Mouse (Mus musculus) CH12.LX (cell line): ENCODE results near the gene Cuedc2.

Experiments
- CTCF ChIP-seq, 2 experiments: IDR thresholded peaks in 1 of 2; conservative IDR thresholded peaks in 1 of 2; 2 replicates each; pipeline ENCODE4 v1.5.1; 2011 to 2012; ENCODE audit warnings: low read depth in 2 of 2, low read length in 2 of 2, improper control_type of control experiment in 1 of 2, inconsistent platforms in 1 of 2, mild to moderate bottlenecking in 1 of 2, moderate library complexity in 1 of 2
- ELF1 ChIP-seq: IDR thresholded peaks from 2 replicates; pipeline ENCODE4 v1.6.1; 2014; ENCODE audit warnings: low read depth, mild to moderate bottlenecking, inconsistent platforms, low read length, improper control_type of control experiment
- EP300 ChIP-seq: IDR thresholded peaks from 2 replicates; pipeline ENCODE4 v1.6.1; 2011; ENCODE audit warnings: low read length, improper control_type of control experiment
- JUND ChIP-seq: conservative IDR thresholded peaks from 2 replicates; pipeline ENCODE4 v1.6.1; 2011; ENCODE audit warnings: low read depth, low read length, improper control_type of control experiment
- MAX ChIP-seq: IDR thresholded peaks from 2 replicates; pipeline ENCODE4 v1.6.1; 2011; ENCODE audit warnings: low read length, improper control_type of control experiment
- POLR2A ChIP-seq: IDR thresholded peaks from 2 replicates; pipeline ENCODE4 v1.6.1; 2011; ENCODE audit warnings: low read depth, mild to moderate bottlenecking, improper control_type of control experiment, low read length
- POLR2AphosphoS2 ChIP-seq: IDR thresholded peaks from 2 replicates; pipeline ENCODE4 v1.6.1; 2011; ENCODE audit warnings: low read depth, low read length, improper control_type of control experiment
- SIN3A ChIP-seq: IDR thresholded peaks from 2 replicates; pipeline ENCODE4 v1.6.1; 2012; ENCODE audit warnings: low read length, improper control_type of control experiment, inconsistent platforms
- ZMIZ1 ChIP-seq: IDR thresholded peaks from 2 replicates; pipeline ENCODE4 v1.6.1; 2012; ENCODE audit warnings: low read depth, mild to moderate bottlenecking, inconsistent platforms, low read length, improper control_type of control experiment

DNA sequence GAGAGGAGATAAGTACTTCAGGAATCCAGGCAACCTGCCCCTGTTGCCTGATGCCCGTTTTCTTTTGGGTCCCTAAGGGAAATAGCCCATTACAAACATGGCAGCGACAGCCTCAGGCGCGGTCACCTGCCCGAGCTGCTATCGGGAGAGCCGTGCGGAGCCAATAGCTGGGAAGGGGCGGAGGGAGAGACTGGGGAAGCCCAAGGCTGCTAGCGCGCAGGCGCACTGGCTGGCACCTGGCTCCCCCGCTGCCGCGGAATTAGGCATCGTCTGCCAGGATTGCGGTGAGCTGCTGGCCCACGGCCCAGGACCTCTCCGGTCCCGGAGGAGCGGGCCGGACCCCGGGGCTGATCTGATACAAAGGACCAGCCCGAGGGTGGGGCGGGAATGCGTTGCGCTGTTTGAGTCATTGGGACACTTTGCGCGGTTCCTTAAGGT is 18.2 kb upstream of the Cuedc2 start:
- TF ChIP-seq POLR2AphosphoS2 (no peak), EP300 (no peak), SIN3A (no peak), ELF1 (peak; percentile 70), ZMIZ1 (peak; percentile 71; the same call in 1 of the 2 replicates), CTCF (conservative IDR thresholded peaks at IDR 0.05 in 1 of 2, IDR thresholded peaks at IDR 0.05 in 1 of 2; ENCODE audit: low read depth in 2 of 2, low read length in 2 of 2) (no peak), MAX (peak; percentile 46; the same call in 1 of the 2 replicates), POLR2A (peak; percentile 75), JUND (no peak)
